Mouse (Mus musculus) myocyte (in vitro differentiated cells): ENCODE results near the gene Dlk2. TPM values are rescaled to one million over a fixed set of nuclear protein-coding genes. Genes with fewer than 3 reads are reported as not detected.
A peak's percentile ranks its signal among the peaks of the same experiment; 100 is the strongest.

ENCODE experiments used
- H3K27me3 ChIP-seq: one replicate; pipeline ENCODE4 v1.6.1; 2011; ENCODE audit not compliant: control insufficient read depth, insufficient read depth, insufficient read length
- H3K36me3 ChIP-seq: one replicate; pipeline ENCODE4 v1.6.1; 2011; ENCODE audit not compliant: control insufficient read depth, insufficient read depth
- H3K4me2 ChIP-seq: one replicate; pipeline ENCODE4 v1.6.1; 2011; ENCODE audit warnings: low read depth, control low read depth
- H3K4me3 ChIP-seq: one replicate; pipeline ENCODE4 v1.5.1; 2011; ENCODE audit warnings: mild to moderate bottlenecking, control low read depth, moderate library complexity
- H3K79me2 ChIP-seq: one replicate; pipeline ENCODE4 v1.6.1; 2011; ENCODE audit not compliant: control insufficient read depth, insufficient read depth
- H3ac ChIP-seq: one replicate; pipeline ENCODE4 v1.6.1; 2011; ENCODE audit not compliant: control insufficient read depth, insufficient read length
- CEBPB ChIP-seq: IDR thresholded peaks from 2 replicates; pipeline ENCODE4 v1.6.1; 2011; ENCODE audit warnings: mild to moderate bottlenecking, moderate library complexity; ENCODE audit not compliant: poor library complexity, insufficient read depth, severe bottlenecking
- E2F4 ChIP-seq: IDR thresholded peaks from one replicate; pipeline ENCODE4 v1.6.1; 2011; ENCODE audit warnings: mild to moderate bottlenecking, control low read depth, moderate library complexity; ENCODE audit not compliant: insufficient read depth
- MAX ChIP-seq: IDR thresholded peaks from one replicate; pipeline ENCODE4 v1.6.1; 2011; ENCODE audit warnings: low read depth, mild to moderate bottlenecking, control low read depth
- MYOD1 ChIP-seq, 3 experiments: IDR thresholded peaks; one replicate each; pipeline ENCODE4 v1.6.1; 2011; ENCODE audit warnings: control low read depth in 2 of 3, low read depth in 2 of 3, mild to moderate bottlenecking in 2 of 3, moderate library complexity in 1 of 3; ENCODE audit not compliant: insufficient read length in 2 of 3, control insufficient read depth in 1 of 3
- MYOG ChIP-seq, 3 experiments: IDR thresholded peaks; one replicate each; pipeline ENCODE4 v1.6.1; 2011; ENCODE audit warnings: control low read depth in 2 of 3, low read depth in 2 of 3, mild to moderate bottlenecking in 2 of 3; ENCODE audit not compliant: insufficient read length in 2 of 3, control insufficient read depth in 1 of 3, insufficient read depth in 1 of 3
- POLR2A ChIP-seq: IDR thresholded peaks from one replicate; pipeline ENCODE4 v1.6.1; 2011; ENCODE audit warnings: low read depth, mild to moderate bottlenecking, control low read depth, moderate library complexity; ENCODE audit not compliant: insufficient read length
- POLR2AphosphoS2 ChIP-seq: IDR thresholded peaks from one replicate; pipeline ENCODE4 v1.6.1; 2011; ENCODE audit warnings: low read depth, control low read depth; ENCODE audit not compliant: insufficient read length
- REST ChIP-seq: IDR thresholded peaks from one replicate; pipeline ENCODE4 v1.6.1; 2011; ENCODE audit warnings: mild to moderate bottlenecking, control low read depth, moderate library complexity; ENCODE audit not compliant: insufficient read depth, insufficient read length
- SRF ChIP-seq: IDR thresholded peaks from one replicate; pipeline ENCODE4 v1.6.1; 2011; ENCODE audit warnings: low read depth; ENCODE audit not compliant: control insufficient read depth, insufficient read length
- TCF12 ChIP-seq: IDR thresholded peaks from one replicate; pipeline ENCODE4 v1.6.1; 2011; ENCODE audit warnings: mild to moderate bottlenecking, control low read depth; ENCODE audit not compliant: poor library complexity, insufficient read depth, severe bottlenecking
- TCF3 ChIP-seq: IDR thresholded peaks from one replicate; pipeline ENCODE4 v1.6.1; 2011; ENCODE audit warnings: low read depth, control low read depth; ENCODE audit not compliant: insufficient read length
- USF1 ChIP-seq: IDR thresholded peaks from one replicate; pipeline ENCODE4 v1.6.1; 2011; ENCODE audit warnings: low read depth, mild to moderate bottlenecking, control low read depth, moderate library complexity
- polyA plus RNA-seq: library from polyadenylated mRNA; unstranded; fragments of >200 nt; fragmentation: generic; extraction: Trizol; gene quantifications from one replicate; pipeline ENCODE4 v1.2.1, GENCODE M21; 2012; ENCODE audit warnings: missing spikeins

The Dlk2 gene
- polyA plus RNA-seq, 1 experiment: 1.8 TPM

- Histone ChIP-seq H3ac (no peak overlapping the region), H3K4me2 (no peak overlapping the region), H3K27me3 (no peaks in the 10 kb centered on the region), H3K36me3 (peaks cover 10% of the 10 kb centered on the region), H3K79me2 (no peaks in the 10 kb centered on the region), H3K4me3 (no peak overlapping the region)
- TF ChIP-seq POLR2A (peak; percentile 11), POLR2AphosphoS2 (peak; percentile 52), REST (no peak), TCF3 (no peak), SRF (no peak)
Measured at GRCm38 (mm10) chr17:46258279-46259053, 38.8 kb upstream of the Dlk2 start.

- Histone ChIP-seq H3ac (no peak overlapping the region), H3K4me2 (no peak overlapping the region), H3K36me3 (peaks cover 17% of the 10 kb centered on the region), H3K4me3 (no peak overlapping the region), H3K27me3 (no peaks in the 10 kb centered on the region), H3K79me2 (peaks cover 5% of the 10 kb centered on the region)
- TF ChIP-seq E2F4 (no peak), REST (no peak), POLR2AphosphoS2 (peak; percentile 8)
Measured at GRCm38 (mm10) chr17:46259675-46260074, 37.5 kb upstream of the Dlk2 start.

GRCm38 (mm10) chr17:46262201-46262694 is 35.0 kb upstream of the Dlk2 start:
- H3K79me2 ChIP-seq: peaks cover 17% of the 10 kb centered on the region
- no peak overlapping the region for H3ac ChIP-seq
- TF ChIP-seq TCF3 (no peak), MYOD1 (IDR thresholded peaks at IDR 0.05; ENCODE audit: control insufficient read depth in 1 of 3, insufficient read length in 2 of 3, low read depth in 2 of 3) (no peak), SRF (no peak), CEBPB (no peak)
- H3K4me2 ChIP-seq: no peak overlapping the region
- H3K36me3 ChIP-seq: peaks cover 22% of the 10 kb centered on the region
- no peak overlapping the region for H3K4me3 ChIP-seq
- H3K27me3 ChIP-seq: no peaks in the 10 kb centered on the region

GRCm38 (mm10) chr17:46265502-46265901 is 31.7 kb upstream of the Dlk2 start:
- TF ChIP-seq POLR2A: no peak
- no peaks in the 10 kb centered on the region for H3K27me3 ChIP-seq
- H3K79me2 ChIP-seq: peaks cover 29% of the 10 kb centered on the region
- H3K36me3 ChIP-seq: peaks cover 22% of the 10 kb centered on the region
- no peak overlapping the region for H3K4me2 ChIP-seq
- no peak overlapping the region for H3ac ChIP-seq
- H3K4me3 ChIP-seq: no peak overlapping the region

- Histone ChIP-seq H3K79me2 (peaks cover 29% of the 10 kb centered on the region), H3K4me3 (no peak overlapping the region), H3K4me2 (peak overlapping the region; percentile 22), H3ac (no peak overlapping the region), H3K36me3 (peaks cover 22% of the 10 kb centered on the region), H3K27me3 (no peaks in the 10 kb centered on the region)
- TF ChIP-seq MAX: no peak
- TF ChIP-seq MYOG (IDR thresholded peaks at IDR 0.05; ENCODE audit: control insufficient read depth in 1 of 3, insufficient read depth in 1 of 3, insufficient read length in 2 of 3, low read depth in 2 of 3): peak in 2 of 3 experiments; percentile 33 to 86
- TF ChIP-seq SRF: no peak
- peak in 1 of 3 experiments; percentile 67 for TF ChIP-seq MYOD1 (IDR thresholded peaks at IDR 0.05; ENCODE audit: control insufficient read depth in 1 of 3, insufficient read length in 2 of 3, low read depth in 2 of 3)
- peak; percentile 27 for TF ChIP-seq POLR2AphosphoS2
Measured at GRCm38 (mm10) chr17:46265918-46266618, 31.2 kb upstream of the Dlk2 start.

GRCm38 (mm10) chr17:46266986-46267385 is 30.2 kb upstream of the Dlk2 start:
- H3K4me3 ChIP-seq: no peak overlapping the region
- TF ChIP-seq MYOD1 (IDR thresholded peaks at IDR 0.05; ENCODE audit: control insufficient read depth in 1 of 3, insufficient read length in 2 of 3, low read depth in 2 of 3) (no peak), REST (no peak), POLR2AphosphoS2 (no peak), TCF12 (no peak), MAX (no peak), TCF3 (no peak), SRF (no peak), MYOG (IDR thresholded peaks at IDR 0.05; ENCODE audit: control insufficient read depth in 1 of 3, insufficient read depth in 1 of 3, insufficient read length in 2 of 3, low read depth in 2 of 3) (no peak), POLR2A (no peak), E2F4 (no peak), USF1 (no peak)
- H3K27me3 ChIP-seq: no peaks in the 10 kb centered on the region
- H3K79me2 ChIP-seq: peaks cover 34% of the 10 kb centered on the region
- no peak overlapping the region for H3ac ChIP-seq
- H3K4me2 ChIP-seq: peak overlapping the region; percentile 22
- peaks cover 22% of the 10 kb centered on the region for H3K36me3 ChIP-seq
